Mouse (Mus musculus) central nervous system, embryonic 11.5 days (tissue): ENCODE data around the gene Tsx. TPM values are rescaled to one million over a fixed set of nuclear protein-coding genes. Genes with fewer than 3 reads are reported as not detected.

Source experiments
- polyA plus RNA-seq: library from polyadenylated mRNA; depleted of rRNA; stranded (reverse); fragments of >200 nt; gene quantifications from 2 replicates; pipeline ENCODE4 v1.2.3, GENCODE M21; 2012; rRNA removed

The Tsx gene
- 0.99 and 1.5 TPM in 2 replicates for polyA plus RNA-seq

GRCm38 (mm10) chrX:103414167-103414566 is at the start of gene Tsx:
Gene Tsx, plus strand, starts transcription at chrX:103414467.

GRCm38 (mm10) chrX:103421710-103422109 is 7.4 kb downstream of the Tsx start, which contains the start of gene Gm26992:
Gene Gm26992, plus strand, starts transcription at chrX:103422010.

Other genes starting within 250 kb of the Tsx start
- gene Nap1l2, start 227.8 kb upstream of the Tsx start, polyA plus RNA-seq = 13.3 and 15.7 TPM in 2 replicates
- not detected in 2 replicates for gene Cdx4, start 93.1 kb upstream of the Tsx start, polyA plus RNA-seq
- 5.6 and 6.3 TPM in 2 replicates for gene Chic1, start 58.0 kb upstream of the Tsx start, polyA plus RNA-seq
- gene Gm26992, start 7.5 kb downstream of the Tsx start, polyA plus RNA-seq = 0.63 TPM in 1 of 2 replicates, not detected in the other
- gene Zcchc13, start 216.1 kb downstream of the Tsx start, polyA plus RNA-seq = not detected in 2 replicates